12 mouse cellular contexts compared by ENCODE assay signal in the genomic region with DNA sequence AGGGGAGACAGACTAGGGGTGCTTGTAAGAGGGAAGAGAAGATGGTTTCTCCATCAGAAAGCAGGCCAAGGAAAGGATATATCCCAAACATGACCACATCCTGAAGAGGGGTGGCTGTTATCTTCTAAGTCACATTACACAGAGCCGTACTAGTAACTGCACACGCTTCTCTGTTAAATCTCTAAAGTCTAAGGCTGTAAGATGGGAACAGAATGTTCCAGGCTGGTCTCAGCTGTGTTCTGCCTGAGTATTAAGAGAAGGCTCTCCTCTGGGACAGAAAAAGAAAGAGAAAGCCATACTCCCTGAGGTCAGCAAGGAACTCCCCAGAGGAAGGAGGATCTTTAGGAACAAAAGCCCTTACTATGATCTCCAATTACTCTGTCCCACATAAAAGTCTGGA. TPM values are rescaled to one million over a fixed set of nuclear protein-coding genes. Genes with fewer than 3 reads are reported as not detected.
DNase-seq lines count a peak whose midpoint lies in the region; ATAC-seq and TF ChIP-seq lines count a peak whose summit lies in the region.
"Had no signal": no experiment of that assay in that cellular context is flagged by ENCODE, and none has a peak within 500 bp of the region (broad histone marks: within the 10 kb centered on the region; RNA-seq: fewer than 3 reads in every experiment).

No protein-coding gene starts in this region.

- H3K4me1 ChIP-seq in spleen, adult 2 months (ENCODE audit: control insufficient read depth, insufficient read depth, insufficient read length), result peaks cover 13% of the 10 kb centered on the region; the same call in 1 of the 2 replicates
- H3K4me1 ChIP-seq in hindbrain, embryonic 13.5 days (replicated peaks), result peaks cover 63% of the 10 kb centered on the region

- no peaks in the 10 kb centered on the region for H3K9me3 ChIP-seq in hindbrain, embryonic 13.5 days
- H3K9me3 ChIP-seq: embryonic facial prominence, embryonic 13.5 days; forebrain, embryonic 15.5 days had no signal

- WGBS in spleen, adult 2 months, result 81% methylated on average over 2 of the region's 2 CpGs
- WGBS in hindbrain, embryonic 13.5 days, result 73% methylated on average over 2 of the region's 2 CpGs

- DNase-seq in kidney, adult 9 months, result peak; percentile 30
- no peak for DNase-seq in kidney, postnatal 14 days
- no peak for DNase-seq in spleen, adult 2 months (ENCODE audit: low read depth in 1 of 2, low spot score in 2 of 2)
- no peak for DNase-seq in spleen, postnatal 14 days (ENCODE audit: low spot score in 2 of 2)
- DNase-seq in adrenal gland, adult 8-10 months, result no peak
- DNase-seq in layer of hippocampus, postnatal 10 days (ENCODE audit: low spot score in 2 of 2), result no peak
- DNase-seq: cerebellum, adult 8-10 months; kidney, adult 18-20 months; midbrain, embryonic 14.5 days had no signal

- no peak for TF ChIP-seq POLR2A in spleen, adult 2 months (IDR thresholded peaks at IDR 0.05; ENCODE audit: low read depth, low read length)

- no peaks in the 10 kb centered on the region for H3K36me3 ChIP-seq in spleen, adult 2 months (ENCODE audit: control insufficient read depth, insufficient read depth, low read length)
- H3K36me3 ChIP-seq in hindbrain, embryonic 13.5 days, result no peaks in the 10 kb centered on the region
- H3K36me3 ChIP-seq: embryonic facial prominence, embryonic 13.5 days; forebrain, embryonic 15.5 days had no signal

- no peak overlapping the region for H3K9ac ChIP-seq in hindbrain, embryonic 13.5 days
- H3K9ac ChIP-seq: embryonic facial prominence, embryonic 13.5 days; forebrain, embryonic 15.5 days had no signal

- H3K4me3 ChIP-seq in spleen, adult 2 months (ENCODE audit: extremely low read depth, insufficient read depth, insufficient read length), result no peak overlapping the region
- no peak overlapping the region for H3K4me3 ChIP-seq in hindbrain, embryonic 13.5 days
- H3K4me3 ChIP-seq: embryonic facial prominence, embryonic 13.5 days; forebrain, embryonic 15.5 days had no signal

- no peaks in the 10 kb centered on the region for H3K27me3 ChIP-seq in spleen, adult 2 months (ENCODE audit: control insufficient read depth, insufficient read depth, low read length)
- H3K27me3 ChIP-seq in hindbrain, embryonic 13.5 days, result no peaks in the 10 kb centered on the region
- H3K27me3 ChIP-seq: embryonic facial prominence, embryonic 13.5 days had no signal

- no peak for TF ChIP-seq CTCF in spleen, adult 2 months (IDR thresholded peaks at IDR 0.05; ENCODE audit: extremely low read depth, insufficient read depth, insufficient read length, insufficient replicate concordance)

- no peak overlapping the region for H3K4me2 ChIP-seq in hindbrain, embryonic 13.5 days
- H3K4me2 ChIP-seq: embryonic facial prominence, embryonic 13.5 days; forebrain, embryonic 15.5 days had no signal

- ATAC-seq in hindbrain, embryonic 13.5 days (ENCODE audit: low FRiP score), result no peak
- ATAC-seq: forebrain, embryonic 15.5 days had no signal

- peak overlapping the region; percentile 46; the same call in 1 of the 2 replicates for H3K27ac ChIP-seq in spleen, adult 2 months (ENCODE audit: insufficient read depth, low read length)
- peak overlapping the region; percentile 64 for H3K27ac ChIP-seq in hindbrain, embryonic 13.5 days
- H3K27ac ChIP-seq: embryonic facial prominence, embryonic 13.5 days; forebrain, embryonic 15.5 days had no signal

RNA-seq across cellular contexts. Expression of gene Gm10300, which starts 35.7 kb away (rescaled TPM):
- polyA plus RNA-seq in spleen, adult 2 months (2012; rRNA removed), result 0.11 and 0.19 TPM in 2 replicates
- not detected in 2 replicates for polyA plus RNA-seq in hindbrain, embryonic 13.5 days (2015; fragmentation: Nextera tagmentation; extraction: Ambion mirVana)
- total RNA-seq in adrenal gland, adult 8-10 months (2022), result under 1 TPM; 0.17 to 0.65 (median 0.40) TPM
- total RNA-seq in layer of hippocampus, postnatal 10 days (2021), result not detected
- polyA plus RNA-seq: forebrain, embryonic 15.5 days; midbrain, embryonic 14.5 days had no signal

RNA-seq across cellular contexts. Expression of gene Epb41, which starts 36.3 kb away (rescaled TPM):
- 66.5 and 94.1 TPM in 2 replicates for polyA plus RNA-seq in spleen, adult 2 months (2012; rRNA removed)
- polyA plus RNA-seq in hindbrain, embryonic 13.5 days (2015; fragmentation: Nextera tagmentation; extraction: Ambion mirVana), result 94.7 and 95.1 TPM in 2 replicates
- 10 to 100 TPM; 44.7 to 57.0 (median 55.7) TPM for total RNA-seq in adrenal gland, adult 8-10 months (2022)
- 10 to 100 TPM; 30.2 to 33.7 TPM for total RNA-seq in layer of hippocampus, postnatal 10 days (2021)
